Mouse (Mus musculus): ENCODE data around the gene 2010315B03Rik. TPM values are rescaled to one million over a fixed set of nuclear protein-coding genes. Genes with fewer than 3 reads are reported as not detected.

Gene 2010315B03Rik
- 8.5 and 11.7 TPM in 2 replicates for polyA plus RNA-seq (2021; fragmentation: Nextera tagmentation)
- long read RNA-seq, experiment 1, partial matches to known transcripts = 0 of 13 reads
- long read RNA-seq, experiment 1, other reads (novel, unspliced or antisense) = 5 of 13 reads
- long read RNA-seq, experiment 2, transcript 2010315B03Rik-202 (4 exons, 2,623 nt) = major isoform, 14 of 45 reads
- long read RNA-seq, experiment 2, transcript 2010315B03Rik-205 (4 exons, 683 nt) = minor isoform, 13 of 45 reads
- long read RNA-seq, experiment 2, transcript 2010315B03Rik-203 (5 exons, 634 nt) = minor isoform, 6 of 45 reads
- long read RNA-seq, experiment 2, partial matches to known transcripts = 0 of 45 reads
- long read RNA-seq, experiment 2, other reads (novel, unspliced or antisense) = 12 of 45 reads

DNA sequence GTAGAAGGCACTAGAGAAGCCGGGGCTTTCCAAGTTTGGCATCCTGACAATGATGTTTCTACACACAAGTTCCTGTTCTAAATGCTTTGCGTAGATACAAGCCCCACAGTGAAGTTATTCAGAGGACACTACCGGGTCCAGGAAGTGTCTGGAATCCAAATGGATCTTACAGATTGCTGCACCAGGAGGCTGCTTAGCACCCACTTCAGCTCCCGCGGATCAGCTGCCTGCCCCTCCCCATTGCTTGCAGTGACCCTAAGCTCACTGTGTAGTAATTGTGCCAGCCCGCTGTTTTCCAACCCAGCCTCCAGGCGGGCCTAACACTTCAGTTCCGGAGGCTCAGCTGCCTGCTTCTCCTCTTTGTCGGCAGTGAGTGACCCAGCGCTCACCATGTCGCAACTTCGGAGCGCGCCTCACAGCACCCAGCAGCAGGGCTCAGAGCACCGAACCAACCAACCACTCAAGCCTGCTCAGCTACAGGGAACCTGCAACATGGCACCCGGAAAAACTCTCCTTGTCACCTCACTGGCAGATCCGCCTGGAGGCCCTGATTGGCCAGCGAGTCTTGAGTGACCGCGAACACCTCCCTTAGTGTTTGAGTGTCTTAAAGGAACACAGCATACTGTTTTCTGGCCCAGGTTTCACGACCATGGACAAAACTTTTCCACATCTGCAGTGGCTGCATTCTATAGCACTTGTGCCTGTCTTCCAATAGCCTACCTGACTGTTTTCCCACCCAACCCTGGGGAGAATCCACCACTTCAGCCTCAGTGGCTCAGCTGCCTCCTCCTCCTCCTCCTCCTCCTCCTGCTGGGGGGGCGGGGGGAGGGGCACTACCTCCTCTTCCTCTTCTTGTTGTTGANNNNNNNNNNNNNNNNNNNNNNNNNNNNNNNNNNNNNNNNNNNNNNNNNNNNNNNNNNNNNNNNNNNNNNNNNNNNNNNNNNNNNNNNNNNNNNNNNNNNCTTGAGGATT lies at the start of gene 2010315B03Rik:
Gene 2010315B03Rik, minus strand, starts transcription at position 526 of the 972 bp plus-strand sequence.

Other genes starting within 250 kb of the 2010315B03Rik start
- gene Ccr2, start 210.7 kb downstream of the 2010315B03Rik start, polyA plus RNA-seq (2021; fragmentation: Nextera tagmentation) = 0.04 TPM in 2 replicates
- 3.6 and 5.4 TPM in 2 replicates for gene Ccr5, start 191.2 kb downstream of the 2010315B03Rik start, polyA plus RNA-seq (2021; fragmentation: Nextera tagmentation)
- gene Ppp2r3d, start 164.2 kb upstream of the 2010315B03Rik start, polyA plus RNA-seq (2021; fragmentation: Nextera tagmentation) = 23.8 and 31.0 TPM in 2 replicates
- not detected in 2 replicates for gene Gm21836, start 181.1 kb upstream of the 2010315B03Rik start, polyA plus RNA-seq (2021; fragmentation: Nextera tagmentation)

Measured in layer of hippocampus, adult 6 months (tissue).